Mouse (Mus musculus): ENCODE measurements around the gene Evi5. TPM values are rescaled to one million over a fixed set of nuclear protein-coding genes. Genes with fewer than 3 reads are reported as not detected.
A peak's percentile ranks its signal among the peaks of the same experiment; 100 is the strongest.

Evi5 gene
- polyA plus RNA-seq, 1 experiment, result 8.4 TPM

DNA sequence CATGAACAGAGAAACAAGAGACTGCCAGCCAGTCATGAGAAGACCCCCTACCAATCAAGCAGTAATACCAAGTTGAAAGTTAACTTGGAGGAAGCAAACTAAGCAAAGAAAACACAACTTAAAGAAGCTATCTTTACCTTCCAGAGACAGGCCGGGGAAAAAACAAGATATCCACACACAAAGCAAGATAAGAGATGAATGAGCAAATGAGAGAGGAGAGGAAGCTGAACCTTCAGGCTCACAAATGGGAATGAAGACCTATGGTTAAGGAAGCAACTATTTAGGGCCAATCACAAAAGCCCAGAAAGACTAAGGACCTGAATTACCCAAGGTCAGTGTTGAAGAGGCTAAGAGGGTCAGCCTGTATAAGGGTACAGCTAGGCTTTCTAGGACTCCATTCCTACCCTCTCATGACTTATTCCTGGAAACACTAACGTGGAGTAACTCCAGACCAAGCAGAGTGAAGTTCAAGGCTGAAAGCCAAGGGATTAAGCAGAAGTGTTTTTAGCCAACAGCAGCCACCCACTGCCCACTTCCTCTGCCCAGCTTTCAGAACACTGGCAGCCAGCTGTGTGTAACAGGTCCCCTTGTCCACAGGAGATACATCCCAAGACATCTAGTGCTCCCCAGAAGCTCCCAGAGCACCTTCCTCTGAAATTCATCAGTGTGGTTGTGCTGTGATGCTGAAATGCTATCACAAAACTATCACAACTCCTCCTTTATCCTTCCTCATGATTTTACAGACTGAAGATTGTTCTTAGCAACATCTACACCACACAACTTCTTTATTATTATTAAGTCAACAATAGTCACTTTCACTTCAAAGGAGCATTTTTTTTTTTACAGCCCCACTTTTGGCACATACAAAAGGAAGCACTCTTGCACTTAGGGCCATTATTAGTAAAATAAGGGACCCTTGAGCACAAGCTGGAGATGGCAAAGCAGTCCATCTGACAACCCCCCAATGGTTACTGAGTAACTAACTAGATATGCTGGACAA is 8.5 kb downstream of the Evi5 start:
- no peak overlapping the region for H3K4me3 ChIP-seq
- peak overlapping the region; percentile 40 for H3K4me2 ChIP-seq (ENCODE audit: low read depth)

DNA sequence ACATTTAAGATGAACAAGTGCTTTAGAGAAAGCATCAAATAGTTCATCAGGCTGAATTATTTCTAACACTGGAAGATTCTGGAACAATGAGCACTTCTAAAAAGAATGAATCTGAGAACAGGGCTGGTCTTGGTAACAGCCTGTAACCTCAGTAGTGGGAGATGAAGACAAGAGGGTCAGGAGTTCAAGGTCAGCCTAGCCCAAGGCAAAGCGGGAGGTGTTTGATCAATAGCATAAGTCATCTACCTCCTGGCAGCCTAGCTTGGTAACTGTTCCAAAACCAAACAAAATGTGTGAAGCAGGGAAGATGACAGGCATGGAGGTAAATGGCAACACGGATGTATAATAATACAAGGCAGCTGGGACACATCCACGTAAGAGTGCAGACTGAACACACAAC is 10.9 kb downstream of the Evi5 start:
- Histone ChIP-seq H3K27me3 (ENCODE audit: control insufficient read depth, insufficient read depth, insufficient read length) (no peaks in the 10 kb centered on the region), H3K36me3 (ENCODE audit: control insufficient read depth, insufficient read depth) (no peaks in the 10 kb centered on the region), H3K4me2 (ENCODE audit: low read depth) (no peak overlapping the region), H3K79me2 (ENCODE audit: control insufficient read depth, insufficient read depth) (peaks cover 91% of the 10 kb centered on the region), H3ac (ENCODE audit: control insufficient read depth, insufficient read length) (no peak overlapping the region), H3K4me3 (no peak overlapping the region)
- no peak for TF ChIP-seq POLR2A (IDR thresholded peaks at IDR 0.05; ENCODE audit: insufficient read length, low read depth)
- no peak for TF ChIP-seq CEBPB (IDR thresholded peaks at IDR 0.05; ENCODE audit: insufficient read depth, poor library complexity, severe bottlenecking)
- TF ChIP-seq USF1 (IDR thresholded peaks at IDR 0.05; ENCODE audit: low read depth), result no peak
- TF ChIP-seq E2F4 (IDR thresholded peaks at IDR 0.05; ENCODE audit: insufficient read depth), result no peak

More for the DNA sequence above, 8.5 kb downstream of the Evi5 start:
- H3ac ChIP-seq (ENCODE audit: control insufficient read depth, insufficient read length), result no peak overlapping the region
- H3K79me2 ChIP-seq (ENCODE audit: control insufficient read depth, insufficient read depth), result peaks cover 68% of the 10 kb centered on the region
- no peaks in the 10 kb centered on the region for H3K27me3 ChIP-seq (ENCODE audit: control insufficient read depth, insufficient read depth, insufficient read length)
- TF ChIP-seq MYOG (IDR thresholded peaks at IDR 0.05; ENCODE audit: control insufficient read depth in 1 of 3, insufficient read depth in 1 of 3, insufficient read length in 2 of 3, low read depth in 2 of 3), result no peak
- no peak for TF ChIP-seq CEBPB (IDR thresholded peaks at IDR 0.05; ENCODE audit: insufficient read depth, poor library complexity, severe bottlenecking)
- TF ChIP-seq E2F4 (IDR thresholded peaks at IDR 0.05; ENCODE audit: insufficient read depth), result no peak
- no peak for TF ChIP-seq POLR2AphosphoS2 (IDR thresholded peaks at IDR 0.05; ENCODE audit: insufficient read length, low read depth)
- TF ChIP-seq REST (IDR thresholded peaks at IDR 0.05; ENCODE audit: insufficient read depth, insufficient read length), result no peak
- no peak for TF ChIP-seq TCF3 (IDR thresholded peaks at IDR 0.05; ENCODE audit: insufficient read length, low read depth)
- TF ChIP-seq USF1 (IDR thresholded peaks at IDR 0.05; ENCODE audit: low read depth), result no peak
- no peak for TF ChIP-seq MYOD1 (IDR thresholded peaks at IDR 0.05; ENCODE audit: control insufficient read depth in 1 of 3, insufficient read length in 2 of 3, low read depth in 2 of 3)
- TF ChIP-seq MAX (IDR thresholded peaks at IDR 0.05; ENCODE audit: low read depth), result no peak
- no peak for TF ChIP-seq POLR2A (IDR thresholded peaks at IDR 0.05; ENCODE audit: insufficient read length, low read depth)
- no peaks in the 10 kb centered on the region for H3K36me3 ChIP-seq (ENCODE audit: control insufficient read depth, insufficient read depth)

DNA sequence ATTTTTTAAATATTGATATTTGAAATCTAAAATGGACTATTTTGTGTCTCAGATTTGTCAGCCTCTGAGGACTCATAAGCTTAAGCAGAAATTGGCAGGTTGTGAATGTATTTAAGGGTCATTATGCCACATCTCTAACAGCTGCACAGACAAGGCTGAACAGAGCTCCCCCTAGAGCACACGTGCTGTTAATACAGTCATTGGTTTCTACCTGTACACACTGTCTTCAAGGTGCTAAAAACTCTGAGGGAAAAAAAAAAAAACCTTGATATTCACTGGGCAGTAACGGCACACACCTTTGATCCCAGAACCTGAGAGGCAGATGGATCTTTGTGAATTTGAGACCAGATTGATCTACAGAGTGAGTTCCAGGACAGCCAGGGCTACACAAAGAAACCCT is 15.9 kb downstream of the Evi5 start:
- no peak overlapping the region for H3K4me2 ChIP-seq (ENCODE audit: low read depth)
- H3K4me3 ChIP-seq, result no peak overlapping the region
- H3ac ChIP-seq (ENCODE audit: control insufficient read depth, insufficient read length), result no peak overlapping the region
- TF ChIP-seq E2F4 (IDR thresholded peaks at IDR 0.05; ENCODE audit: insufficient read depth) (no peak), TCF3 (IDR thresholded peaks at IDR 0.05; ENCODE audit: insufficient read length, low read depth) (no peak), SRF (IDR thresholded peaks at IDR 0.05; ENCODE audit: control insufficient read depth, insufficient read length, low read depth) (no peak), MYOD1 (IDR thresholded peaks at IDR 0.05; ENCODE audit: control insufficient read depth in 1 of 3, insufficient read length in 2 of 3, low read depth in 2 of 3) (peak in 1 of 3 experiments; percentile 26), POLR2AphosphoS2 (IDR thresholded peaks at IDR 0.05; ENCODE audit: insufficient read length, low read depth) (no peak), CEBPB (IDR thresholded peaks at IDR 0.05; ENCODE audit: insufficient read depth, poor library complexity, severe bottlenecking) (no peak), POLR2A (IDR thresholded peaks at IDR 0.05; ENCODE audit: insufficient read length, low read depth) (no peak), MYOG (IDR thresholded peaks at IDR 0.05; ENCODE audit: control insufficient read depth in 1 of 3, insufficient read depth in 1 of 3, insufficient read length in 2 of 3, low read depth in 2 of 3) (peak in 1 of 3 experiments; percentile 11), TCF12 (IDR thresholded peaks at IDR 0.05; ENCODE audit: insufficient read depth, poor library complexity, severe bottlenecking) (no peak), MAX (IDR thresholded peaks at IDR 0.05; ENCODE audit: low read depth) (no peak), REST (IDR thresholded peaks at IDR 0.05; ENCODE audit: insufficient read depth, insufficient read length) (no peak)
- peaks cover 80% of the 10 kb centered on the region for H3K79me2 ChIP-seq (ENCODE audit: control insufficient read depth, insufficient read depth)
- no peaks in the 10 kb centered on the region for H3K36me3 ChIP-seq (ENCODE audit: control insufficient read depth, insufficient read depth)
- H3K27me3 ChIP-seq (ENCODE audit: control insufficient read depth, insufficient read depth, insufficient read length), result no peaks in the 10 kb centered on the region

DNA sequence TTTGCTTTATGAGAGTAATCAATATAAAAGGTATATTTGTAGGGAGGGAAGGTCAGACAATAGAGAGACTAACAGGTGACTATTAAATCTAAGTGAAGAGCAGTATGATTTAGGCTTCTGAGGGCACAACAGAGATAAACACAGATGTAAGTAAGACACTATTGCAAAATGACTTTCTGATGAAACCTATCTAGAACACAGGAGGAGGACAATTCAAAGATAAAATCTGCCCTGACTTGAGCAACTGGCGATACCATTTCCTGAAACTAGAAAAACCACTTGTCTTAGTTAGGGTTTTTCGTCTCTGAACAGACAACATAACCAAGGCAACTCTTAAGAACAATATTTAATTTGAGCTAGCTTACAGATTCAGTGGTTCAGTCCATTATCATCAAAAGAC is 19.4 kb downstream of the Evi5 start:
- Histone ChIP-seq H3K4me3 (no peak overlapping the region), H3ac (ENCODE audit: control insufficient read depth, insufficient read length) (no peak overlapping the region), H3K4me2 (ENCODE audit: low read depth) (no peak overlapping the region), H3K27me3 (ENCODE audit: control insufficient read depth, insufficient read depth, insufficient read length) (no peaks in the 10 kb centered on the region), H3K36me3 (ENCODE audit: control insufficient read depth, insufficient read depth) (no peaks in the 10 kb centered on the region), H3K79me2 (ENCODE audit: control insufficient read depth, insufficient read depth) (peaks cover 61% of the 10 kb centered on the region)
- TF ChIP-seq MAX (IDR thresholded peaks at IDR 0.05; ENCODE audit: low read depth), result no peak
- no peak for TF ChIP-seq MYOG (IDR thresholded peaks at IDR 0.05; ENCODE audit: control insufficient read depth in 1 of 3, insufficient read depth in 1 of 3, insufficient read length in 2 of 3, low read depth in 2 of 3)
- TF ChIP-seq MYOD1 (IDR thresholded peaks at IDR 0.05; ENCODE audit: control insufficient read depth in 1 of 3, insufficient read length in 2 of 3, low read depth in 2 of 3), result no peak
- TF ChIP-seq CEBPB (IDR thresholded peaks at IDR 0.05; ENCODE audit: insufficient read depth, poor library complexity, severe bottlenecking), result no peak
- no peak for TF ChIP-seq POLR2A (IDR thresholded peaks at IDR 0.05; ENCODE audit: insufficient read length, low read depth)
- no peak for TF ChIP-seq TCF3 (IDR thresholded peaks at IDR 0.05; ENCODE audit: insufficient read length, low read depth)

DNA sequence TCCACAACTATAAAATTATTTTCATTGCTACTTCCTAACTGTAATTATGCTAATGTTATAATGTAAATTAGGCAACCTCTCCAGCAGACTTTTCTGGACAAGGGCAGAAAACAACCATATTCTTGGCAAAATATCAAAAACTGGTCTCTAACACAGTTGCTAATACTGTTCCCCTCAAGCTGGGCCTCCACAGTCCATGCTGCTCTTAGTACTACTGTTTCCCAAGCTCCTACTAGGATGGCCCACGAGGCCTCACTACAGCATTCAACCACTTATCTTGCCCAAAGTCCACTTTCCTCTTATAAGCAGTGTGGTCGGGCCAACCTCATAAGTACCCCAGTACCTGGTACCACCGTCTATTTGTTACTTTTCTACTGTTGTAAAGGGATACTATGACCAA is 20.4 kb downstream of the Evi5 start:
- no peaks in the 10 kb centered on the region for H3K27me3 ChIP-seq (ENCODE audit: control insufficient read depth, insufficient read depth, insufficient read length)
- peaks cover 52% of the 10 kb centered on the region for H3K79me2 ChIP-seq (ENCODE audit: control insufficient read depth, insufficient read depth)
- H3K4me3 ChIP-seq, result no peak overlapping the region
- no peak overlapping the region for H3K4me2 ChIP-seq (ENCODE audit: low read depth)
- no peak for TF ChIP-seq TCF3 (IDR thresholded peaks at IDR 0.05; ENCODE audit: insufficient read length, low read depth)
- no peak for TF ChIP-seq SRF (IDR thresholded peaks at IDR 0.05; ENCODE audit: control insufficient read depth, insufficient read length, low read depth)
- TF ChIP-seq CEBPB (IDR thresholded peaks at IDR 0.05; ENCODE audit: insufficient read depth, poor library complexity, severe bottlenecking), result no peak
- no peak overlapping the region for H3ac ChIP-seq (ENCODE audit: control insufficient read depth, insufficient read length)
- H3K36me3 ChIP-seq (ENCODE audit: control insufficient read depth, insufficient read depth), result no peaks in the 10 kb centered on the region

Data from myocyte (in vitro differentiated cells).